Mouse (Mus musculus) heart, adult 2 months (tissue): ENCODE measurements around the gene Pnmt. TPM values are rescaled to one million over a fixed set of nuclear protein-coding genes. Genes with fewer than 3 reads are reported as not detected.
"Not testable (repeated sequence)": the region's sequence is repeated elsewhere in the genome, so short reads cannot be mapped to it uniquely, and the experiment has no call there.

Source experiments
- DNase-seq, 2 experiments: peaks; one replicate each; pipeline ENCODE4 v3.0.0; 2021
- H3K27ac ChIP-seq: fragments of 200-600 bp; 2 replicates; pipeline ENCODE4 v1.8.1; 2022
- H3K27me3 ChIP-seq: fragments of 200-500 bp; 2 replicates; pipeline ENCODE4 v1.6.1; 2012; ENCODE audit warnings: mild to moderate bottlenecking, low read length, inconsistent platforms, mixed read lengths; ENCODE audit not compliant: control insufficient read depth, insufficient read depth
- H3K36me3 ChIP-seq: fragments of 200-500 bp; 2 replicates; pipeline ENCODE4 v1.6.1; 2012; ENCODE audit warnings: low read length, inconsistent platforms; ENCODE audit not compliant: control insufficient read depth, insufficient read depth
- H3K4me1 ChIP-seq: fragments of 200-500 bp; 2 replicates; pipeline ENCODE4 v1.6.1; 2011; ENCODE audit warnings: low read length; ENCODE audit not compliant: control insufficient read depth, insufficient read depth
- H3K4me3 ChIP-seq: fragments of 200-600 bp; 2 replicates; pipeline ENCODE4 v1.8.1; 2022
- H3K79me2 ChIP-seq: fragments of 200-500 bp; replicated peaks from 2 replicates; pipeline ENCODE4 v1.6.1; 2012; ENCODE audit warnings: mild to moderate bottlenecking, inconsistent platforms, low read length, moderate library complexity, mixed read lengths; ENCODE audit not compliant: control insufficient read depth, insufficient read depth
- H3K9ac ChIP-seq: fragments of 200-500 bp; 2 replicates; pipeline ENCODE4 v1.6.1; 2012; ENCODE audit warnings: low read depth, mild to moderate bottlenecking, control low read depth, inconsistent platforms, low read length, mixed read lengths
- CTCF ChIP-seq: fragments of 200-600 bp; IDR thresholded peaks from 2 replicates; pipeline ENCODE4 v1.8.1; 2022; ENCODE audit warnings: antibody characterized with exemption, mild to moderate bottlenecking, moderate library complexity
- EP300 ChIP-seq: fragments of 200-500 bp; IDR thresholded peaks from 2 replicates; pipeline ENCODE4 v1.6.1; 2011; ENCODE audit warnings: low read depth, low read length, control low read depth; ENCODE audit not compliant: insufficient read depth
- POLR2A ChIP-seq: fragments of 200-500 bp; IDR thresholded peaks from 2 replicates; pipeline ENCODE4 v1.6.1; 2011; ENCODE audit warnings: mild to moderate bottlenecking, low read depth, low read length, control low read depth; ENCODE audit not compliant: insufficient read depth
- WGBS: fragments of 180-500 bp; shearing (Covaris S2); methylation state at CpG from one replicate; pipeline ENCODE4 v1.1.7; 2018; 5-methylcytosine and 5-hydroxymethylcytosine counted together
- intact Hi-C: fragments of 180-260 bp; cut with DNase I; formaldehyde crosslinking; loops from one replicate; pipeline ENCODE4 v1.15.1; 2025
- polyA plus RNA-seq: library from polyadenylated mRNA; depleted of rRNA; stranded (reverse); fragments of >200 nt; gene quantifications from 2 replicates; pipeline ENCODE4 v1.2.3, GENCODE M21; 2012
- total RNA-seq, 2 experiments: library from RNA; stranded (reverse); gene quantifications; 2 replicates each; pipeline ENCODE4 v1.2.3; 2021

Pnmt gene
- total and polyA plus RNA-seq, 3 experiments = 0.91 to 2.6 (median 1.5) TPM

DNA sequence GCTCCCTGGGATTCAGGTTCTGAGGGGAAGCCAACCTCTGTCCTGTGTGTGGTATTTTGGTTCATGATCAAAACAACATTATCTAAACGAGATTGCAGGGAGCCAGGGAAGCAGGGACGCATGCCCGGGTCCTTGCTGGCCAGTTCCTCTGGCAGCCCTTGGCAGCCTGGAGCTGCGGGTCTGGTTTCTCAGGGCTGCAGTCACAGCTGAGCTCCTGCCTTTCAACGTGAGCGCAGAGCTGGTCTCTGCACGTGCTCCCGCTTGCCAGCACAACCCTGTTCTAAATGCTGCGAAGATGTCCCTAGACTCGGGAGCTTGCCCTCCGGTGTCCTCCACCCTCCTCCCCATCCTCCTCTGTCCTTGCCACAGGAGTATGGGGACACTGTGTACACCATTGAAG is 8.5 kb upstream of the Pnmt start:
- H3K36me3 ChIP-seq = no peaks in the 10 kb centered on the region
- H3K4me3 ChIP-seq = no peak overlapping the region
- peak; percentile 15; the same call in 1 of the 2 replicates for TF ChIP-seq POLR2A
- no peak for TF ChIP-seq CTCF
- peak; percentile 95 for TF ChIP-seq EP300
- H3K9ac ChIP-seq = peak overlapping the region; percentile 22; the same call in 1 of the 2 replicates
- no peaks in the 10 kb centered on the region for H3K27me3 ChIP-seq
- WGBS = 51% methylated on average over 11 of the region's 11 CpGs
- intact Hi-C loops = loop anchor here (2.0 kb wide), 1 partner anchor 17 kb away; no protein-coding TSS in a partner anchor
- peaks cover 8% of the 10 kb centered on the region; the same call in 1 of the 2 replicates for H3K4me1 ChIP-seq
- peak overlapping the region; percentile 86 for H3K27ac ChIP-seq
- no peaks in the 10 kb centered on the region for H3K79me2 ChIP-seq
- DNase-seq = peak; percentile 57 to 87

DNA sequence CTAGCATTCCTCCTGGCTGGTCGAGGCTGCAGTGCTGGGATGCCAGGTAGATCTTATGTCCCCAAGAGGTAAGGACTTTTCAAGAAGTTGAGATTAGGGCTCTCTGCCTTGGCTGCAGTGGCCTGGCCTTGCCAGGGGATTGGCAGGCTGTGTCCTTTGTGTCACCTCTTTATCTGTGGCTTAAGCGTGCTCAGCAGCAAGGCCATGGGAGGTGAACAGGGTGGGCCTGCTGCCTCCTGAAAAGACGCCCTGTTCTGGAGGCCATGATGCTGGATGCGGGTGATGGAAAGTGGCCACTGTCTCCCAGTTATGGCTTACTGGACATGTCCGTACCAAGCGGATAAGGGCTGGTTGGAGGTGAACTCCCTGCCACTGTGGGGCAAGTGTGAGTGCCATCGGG is 6.9 kb upstream of the Pnmt start:
- Histone ChIP-seq H3K79me2 (no peaks in the 10 kb centered on the region), H3K27ac (peak overlapping the region; percentile 83), H3K9ac (0 out of 2 replicates have a peak overlapping the region, but pooled peaks have one; percentile 5), H3K4me3 (no peak overlapping the region), H3K36me3 (no peaks in the 10 kb centered on the region), H3K27me3 (no peaks in the 10 kb centered on the region), H3K4me1 (peaks cover 8% of the 10 kb centered on the region; the same call in 1 of the 2 replicates)
- TF ChIP-seq EP300 (peak; percentile 93), CTCF (no peak)
- intact Hi-C loops = loop anchor here (2.0 kb wide), 1 partner anchor 15 kb away; no protein-coding TSS in a partner anchor
- DNase-seq = peak; percentile 47 to 76
- 66% methylated on average over 7 of the region's 7 CpGs for WGBS

DNA sequence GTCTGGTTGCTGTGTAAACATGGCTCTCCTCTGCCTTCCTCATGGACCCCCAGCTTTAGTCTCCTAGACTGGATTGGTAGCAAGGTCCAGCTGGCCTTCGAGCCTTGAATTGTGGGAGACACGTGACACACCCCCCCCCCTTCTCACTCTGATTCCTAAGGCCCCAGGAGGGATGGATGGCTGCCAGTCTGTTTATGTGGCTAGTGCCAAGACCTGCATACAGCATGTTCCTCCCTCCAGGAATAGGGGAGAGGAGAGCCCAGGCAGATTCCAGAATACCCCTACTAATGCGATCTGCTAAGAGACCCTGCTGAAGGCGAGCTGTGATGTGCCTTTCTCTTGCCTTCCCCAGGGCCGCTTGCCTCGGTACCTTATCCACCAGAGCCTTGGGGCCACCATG is 6.1 kb upstream of the Pnmt start:
- Histone ChIP-seq H3K36me3 (no peaks in the 10 kb centered on the region), H3K79me2 (no peaks in the 10 kb centered on the region), H3K27ac (peak overlapping the region; percentile 83), H3K27me3 (no peaks in the 10 kb centered on the region), H3K4me3 (no peak overlapping the region), H3K4me1 (peaks cover 8% of the 10 kb centered on the region; the same call in 1 of the 2 replicates), H3K9ac (no peak overlapping the region)
- TF ChIP-seq EP300 (peak; percentile 82), CTCF (no peak)
- peak; percentile 41 to 62 for DNase-seq
- 62% methylated on average over 6 of the region's 6 CpGs for WGBS
- intact Hi-C loops = no loop called here

DNA sequence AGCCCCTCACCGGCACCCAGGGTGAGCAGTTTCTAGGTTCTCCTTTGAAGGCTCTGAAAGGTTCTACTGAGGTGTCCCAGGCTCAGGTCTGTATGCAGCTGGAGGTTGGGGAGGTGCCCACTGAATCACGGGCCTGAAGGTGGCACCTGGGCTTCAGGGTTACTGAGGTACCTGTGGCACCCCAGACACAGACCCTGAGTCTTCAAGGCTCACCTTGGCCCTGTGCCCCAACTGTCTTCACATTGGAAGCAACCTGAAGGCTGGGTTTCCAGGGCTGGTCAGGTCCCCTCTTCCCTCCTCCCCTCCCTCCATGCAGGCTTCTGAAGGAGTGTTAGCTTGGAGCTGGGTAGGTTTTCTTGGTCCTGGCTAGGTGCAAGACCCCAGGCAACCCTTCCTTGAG is 4.6 kb upstream of the Pnmt start:
- H3K79me2 ChIP-seq = no peaks in the 10 kb centered on the region
- peak in 1 of 2 experiments; percentile 19 for DNase-seq
- no peaks in the 10 kb centered on the region for H3K36me3 ChIP-seq
- TF ChIP-seq EP300 = no peak
- H3K27ac ChIP-seq = no peak overlapping the region
- H3K9ac ChIP-seq = no peak overlapping the region
- H3K4me1 ChIP-seq = peaks cover 4% of the 10 kb centered on the region; the same call in 1 of the 2 replicates
- no peaks in the 10 kb centered on the region; the same call in 1 of the 2 replicates for H3K27me3 ChIP-seq
- intact Hi-C loops = no loop called here
- no peak overlapping the region for H3K4me3 ChIP-seq
- WGBS = 91% methylated on average over 2 of the region's 2 CpGs

DNA sequence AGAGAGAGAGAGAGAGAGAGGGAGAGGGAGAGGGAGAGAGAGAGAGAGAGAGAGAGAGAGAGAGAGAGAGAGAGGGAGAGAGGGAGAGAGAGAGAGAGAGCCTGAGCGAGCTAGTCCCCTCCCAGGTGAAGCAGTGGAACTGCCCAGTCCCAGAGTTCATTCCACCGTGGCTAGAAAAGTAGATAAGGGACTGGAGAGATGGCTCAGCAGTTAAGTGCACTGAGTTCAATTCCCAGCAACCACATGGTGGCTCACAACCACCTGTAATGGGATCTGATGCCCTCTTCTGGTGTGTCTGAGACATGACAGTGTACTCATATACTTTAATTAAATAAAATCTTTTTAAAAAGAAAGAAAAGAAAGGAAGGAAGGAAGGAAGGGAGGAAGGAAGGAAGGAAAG is 3.8 kb upstream of the Pnmt start:
- H3K4me1 ChIP-seq, H3K9ac ChIP-seq, H3K4me3 ChIP-seq, intact Hi-C loops, H3K27me3 ChIP-seq, H3K36me3 ChIP-seq, H3K79me2 ChIP-seq, DNase-seq: not testable (repeated sequence)
- peak overlapping the region; percentile 95 for H3K27ac ChIP-seq
- TF ChIP-seq CTCF = peak; percentile 43
- WGBS = 32% methylated on average over 2 of the region's 2 CpGs

DNA sequence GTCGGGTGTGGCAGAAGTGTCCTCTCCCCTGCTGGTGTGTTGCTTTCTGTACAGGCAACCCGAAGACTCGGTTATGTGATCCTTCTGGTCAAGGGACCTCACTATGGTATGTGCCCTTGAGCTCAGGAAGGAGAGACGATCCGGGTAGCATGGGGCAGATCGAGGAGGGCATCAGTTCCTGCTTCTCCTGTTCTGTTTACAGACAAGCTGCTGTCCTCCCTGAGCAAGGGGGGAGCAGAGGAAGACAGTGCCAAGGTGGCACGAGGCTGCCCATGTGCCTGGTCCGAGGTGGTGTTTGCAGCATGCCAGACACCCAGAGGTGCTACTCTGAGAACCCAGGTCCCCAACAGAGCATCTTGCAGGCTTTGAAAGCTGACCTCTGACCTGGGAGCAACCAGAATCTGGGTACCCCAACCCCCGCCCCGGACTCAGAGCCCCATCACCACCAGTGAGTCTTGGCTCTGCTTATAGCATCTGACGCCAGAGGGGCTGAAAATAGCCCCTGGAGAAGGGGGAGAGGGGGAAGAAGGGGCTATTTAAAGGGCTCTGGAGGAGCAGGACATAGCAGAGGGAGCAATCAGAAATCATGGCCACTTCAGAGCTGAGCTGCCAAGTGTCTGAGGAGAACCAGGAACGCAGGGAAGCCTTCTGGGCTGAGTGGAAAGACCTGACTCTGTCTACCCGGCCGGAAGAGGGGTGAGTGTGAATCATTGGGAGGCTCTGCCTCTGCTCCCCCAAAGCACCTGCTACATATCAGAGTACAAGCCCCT is 2.8 kb upstream of the Pnmt start, which contains the start of gene Tcap:
TSS of gene Tcap (plus strand) at position 551 of the 770 bp plus-strand sequence.
- intact Hi-C loops = no loop called here
- Histone ChIP-seq H3K36me3 (no peaks in the 10 kb centered on the region), H3K79me2 (no peaks in the 10 kb centered on the region), H3K4me3 (peak within 1 kb of the TSS; percentile 55), H3K4me1 (peaks cover 1% of the 10 kb centered on the region; the same call in 1 of the 2 replicates), H3K9ac (peak within 1 kb of the TSS; percentile 93), H3K27me3 (no peaks in the 10 kb centered on the region; the same call in 1 of the 2 replicates), H3K27ac (peak within 1 kb of the TSS; percentile 95)
- TF ChIP-seq POLR2A (peak; percentile 99), EP300 (peak; percentile 95), CTCF (no peak)
- 48% methylated on average over 14 of the region's 14 CpGs for WGBS
- peak; percentile 70 to 80 for DNase-seq
